Mouse (Mus musculus) embryonic stem cell, embryonic (primary cell): ENCODE results near the gene Pdcd6.

Source experiments
- CTCF ChIA-PET, 4 experiments: fragments of 300-600 bp in 2 of 4; fragments of 350-600 bp in 2 of 4; sonication (Branson Sonifier 250); formaldehyde crosslinking; loops; one replicate each; lab custom pipeline; 2022; ENCODE audit warnings: inconsistent platforms in 2 of 4; lab: Charles Lee
- POLR2A ChIA-PET, 4 experiments: fragments of 300-600 bp in 2 of 4; fragments of 350-600 bp in 2 of 4; sonication (Branson Sonifier 250); formaldehyde crosslinking; loops; one replicate each; lab custom pipeline; 2022; ENCODE audit warnings: antibody characterized with exemption in 4 of 4, inconsistent platforms in 1 of 4; lab: Charles Lee

Gene Pdcd6

DNA sequence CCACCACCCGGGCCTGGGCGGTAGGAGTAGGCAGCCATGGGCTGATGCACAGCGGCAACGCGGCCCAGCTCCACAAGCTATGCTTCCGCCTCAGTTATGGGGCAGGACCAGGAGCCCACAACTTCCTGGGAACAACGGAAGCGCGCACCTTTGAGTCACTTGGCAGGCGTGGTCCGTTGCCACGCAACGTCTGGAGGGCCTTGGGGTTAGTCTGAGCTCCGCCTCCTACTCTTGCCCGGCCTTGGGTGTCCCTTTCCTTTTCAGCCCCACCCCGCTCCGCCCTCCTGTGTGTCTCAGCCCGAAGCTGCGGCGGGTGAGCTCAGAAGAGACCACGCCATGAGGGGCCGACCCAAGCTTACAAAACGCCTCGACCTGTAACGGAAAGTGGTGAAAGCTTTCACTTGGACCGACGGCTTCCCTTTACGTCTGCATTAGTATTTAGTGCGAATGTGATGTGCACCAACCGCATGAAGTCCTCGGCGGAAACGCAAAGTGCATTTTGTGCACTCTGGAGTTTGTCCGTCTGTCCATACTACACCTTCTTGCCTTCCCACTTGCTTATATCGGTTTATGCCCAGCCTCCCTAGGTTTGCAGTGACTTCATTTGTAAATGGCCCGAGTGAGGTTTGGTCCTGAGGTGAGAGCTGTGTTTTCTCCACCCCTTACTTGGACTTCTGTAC, at the start of gene Pdcd6:
Gene Pdcd6 (minus strand): TSS at position 411 of the 680 bp plus-strand sequence.
- CTCF ChIA-PET, result interaction anchor here (0.7 to 2.4 kb wide), 11 partner anchors 14 to 814 kb away, joined by 4 to 13 read pairs (median 7); partner anchors contain the start of gene Ahrr (in 1 of the 4)
- POLR2A ChIA-PET, result interaction anchor here (0.6 to 4.6 kb wide), 65 partner anchors 9 to 549 kb away, joined by 3 to 32 read pairs (median 5); partner anchors contain the start of genes Brd9 (in 3 of the 4), Exoc3 (in 3 of the 4), Tppp (in 3 of the 4) and Trip13 (in 3 of the 4)

DNA sequence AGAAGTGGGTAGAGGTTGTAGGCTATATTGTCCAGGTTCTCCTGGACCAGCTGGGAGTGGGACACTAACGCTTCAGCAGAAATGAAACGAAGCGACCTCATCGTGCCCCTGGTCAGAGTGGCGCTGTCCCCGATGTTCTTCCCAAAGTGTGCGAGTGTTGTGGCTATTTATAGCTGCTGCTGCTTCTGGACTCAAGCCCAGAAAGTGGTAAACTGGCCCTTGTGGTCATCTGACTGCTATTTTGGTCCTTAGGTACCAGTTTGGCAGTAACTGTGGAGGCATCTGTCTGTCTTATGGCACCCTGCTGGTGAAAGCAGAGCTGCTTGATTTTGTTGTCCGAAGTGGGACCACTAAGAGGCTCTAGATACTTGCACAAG, 46.5 kb upstream of the Pdcd6 start, which contains the start of gene Lrrc14b:
Gene Lrrc14b (minus strand): TSS at position 147 of the 377 bp plus-strand sequence.
- POLR2A ChIA-PET, result interaction anchor here in 3 of 4 experiments (1.0 to 6.0 kb wide), 8 partner anchors 9 to 159 kb away, joined by 3 to 31 read pairs (median 4); partner anchors contain the start of genes Ccdc127 (in 1 of the 3), Pdcd6 (in 1 of the 3), Sdha (in 1 of the 3) and Zfp72 (in 1 of the 3)
- CTCF ChIA-PET, result no interaction called here

DNA sequence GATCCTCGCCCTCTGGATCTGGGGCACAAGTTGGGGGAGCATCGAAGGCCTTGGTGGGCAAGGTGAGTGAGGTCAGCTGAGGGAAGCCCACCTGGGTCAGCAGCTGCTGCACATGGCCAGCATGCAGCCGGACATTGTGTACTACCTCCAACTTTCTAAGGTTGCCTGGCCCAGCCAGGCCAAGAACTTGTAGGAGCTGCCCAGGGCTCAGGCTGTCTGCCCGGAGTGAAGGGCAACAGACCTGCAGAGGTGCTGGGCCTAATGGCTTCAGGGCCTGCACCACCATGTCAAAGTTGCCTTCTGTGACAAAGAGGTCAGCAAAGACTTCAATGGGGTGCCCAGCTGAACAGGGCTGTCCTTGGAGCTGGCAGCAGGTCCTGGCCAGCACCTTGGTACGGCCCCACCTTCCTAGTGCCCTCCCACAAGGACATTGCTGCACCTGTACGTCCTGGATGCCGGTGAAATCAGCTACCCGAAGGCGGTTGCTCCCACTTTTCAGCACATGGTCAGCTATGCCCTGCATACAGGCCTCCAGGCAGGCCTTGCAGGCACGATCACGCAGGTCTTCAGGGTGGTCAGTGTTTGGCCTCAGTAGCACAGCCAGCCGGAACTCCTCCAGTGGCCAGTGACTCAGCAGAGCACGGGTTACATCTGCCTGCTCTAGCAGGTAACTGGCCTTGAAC, 45.9 kb upstream of the Pdcd6 start:
- CTCF ChIA-PET, result no interaction called here
- POLR2A ChIA-PET, result interaction anchor here (0.7 to 6.0 kb wide), 10 partner anchors 9 to 130 kb away, joined by 3 to 31 read pairs (median 3); partner anchors contain the start of genes Ccdc127 (in 2 of the 4), Sdha (in 2 of the 4), Pdcd6 (in 1 of the 4) and Zfp72 (in 1 of the 4)

DNA sequence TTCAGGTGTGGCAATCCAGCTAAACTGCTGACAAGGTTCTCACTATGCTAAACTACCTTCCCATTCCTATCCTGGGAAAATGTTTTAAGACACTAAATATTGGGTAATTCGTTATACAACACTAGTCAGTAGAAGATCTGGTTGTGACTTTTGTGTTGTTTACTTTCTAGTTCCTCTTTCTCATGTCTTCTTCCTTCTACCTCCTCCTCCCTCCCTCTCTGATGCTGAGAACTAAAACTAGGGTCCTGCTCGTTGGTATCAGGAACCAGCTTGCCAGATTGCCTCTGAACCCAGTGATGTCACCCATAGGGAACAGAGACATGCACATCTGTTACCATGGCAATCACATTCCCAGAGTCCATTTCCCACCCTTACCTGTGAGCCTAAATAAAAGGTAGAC, 44.8 kb upstream of the Pdcd6 start:
- ChIA-PET POLR2A (interaction anchor here in 3 of 4 experiments (0.7 to 6.0 kb wide), 8 partner anchors 8 to 45 kb away, joined by 3 to 31 read pairs (median 4); partner anchors contain the start of genes Ccdc127 (in 3 of the 3), Sdha (in 3 of the 3) and Pdcd6 (in 1 of the 3)), CTCF (no interaction called here)

DNA sequence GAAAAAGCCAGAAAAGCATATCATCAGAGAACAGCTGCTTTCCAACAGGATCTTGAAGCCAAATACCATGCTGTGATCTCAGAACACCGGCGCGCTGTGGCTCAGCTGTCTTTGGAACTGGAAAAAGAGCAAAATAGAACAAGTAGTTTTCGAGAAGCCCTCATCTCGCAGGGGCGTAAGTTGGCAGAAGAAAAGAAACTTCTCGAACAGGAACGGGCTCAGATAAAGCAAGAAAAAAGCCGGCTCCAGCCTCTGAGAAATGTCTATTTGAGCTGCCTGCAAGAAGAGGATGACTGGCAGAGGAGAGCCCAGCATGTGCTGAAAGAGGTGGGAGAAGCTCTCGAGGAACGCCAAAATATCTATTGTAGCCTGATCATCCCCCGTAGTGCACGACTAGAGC, 39.1 kb upstream of the Pdcd6 start:
- POLR2A ChIA-PET, result interaction anchor here in 3 of 4 experiments (0.6 to 1.7 kb wide), 7 partner anchors 8 to 1987 kb away, joined by 3 to 6 read pairs (median 4); partner anchors contain the start of gene Pdcd6 (in 1 of the 3)
- CTCF ChIA-PET, result no interaction called here

DNA sequence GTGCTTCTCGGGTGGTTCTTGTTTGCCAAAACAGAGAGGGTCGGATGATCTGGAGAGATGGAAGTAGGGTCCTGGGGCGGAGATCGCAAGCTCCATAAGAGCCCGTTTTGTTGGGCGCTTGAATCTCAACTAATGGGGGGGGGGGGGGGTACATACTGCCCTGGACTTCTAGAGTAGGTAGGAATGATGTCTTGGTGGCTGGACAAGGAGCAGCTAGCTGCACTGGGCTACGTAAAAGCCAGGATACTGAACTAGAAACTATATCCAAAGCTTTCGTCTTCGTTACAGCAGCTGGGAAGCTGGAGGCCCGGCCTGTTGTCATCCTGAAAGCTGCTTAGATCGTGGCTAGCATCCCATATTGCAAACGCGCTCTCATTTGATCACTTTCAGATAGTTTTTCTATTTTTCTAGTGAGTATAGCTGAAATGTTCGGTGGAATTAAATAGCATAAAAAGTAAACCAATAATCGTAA, 33.1 kb upstream of the Pdcd6 start:
- ChIA-PET CTCF (interaction anchor here in 2 of 4 experiments (0.6 to 1.9 kb wide), 3 partner anchors 9 to 17 kb away, joined by 4 to 9 read pairs (median 7); no protein-coding TSS in a partner anchor), POLR2A (interaction anchor here in 3 of 4 experiments (0.6 to 4.4 kb wide), 37 partner anchors 8 to 1629 kb away, joined by 3 to 32 read pairs (median 4); partner anchors contain the start of genes Ftl1-ps1 (in 2 of the 3), Pdcd6 (in 2 of the 3), Zfp825 (in 2 of the 3) and Brd9 (in 1 of the 3))

DNA sequence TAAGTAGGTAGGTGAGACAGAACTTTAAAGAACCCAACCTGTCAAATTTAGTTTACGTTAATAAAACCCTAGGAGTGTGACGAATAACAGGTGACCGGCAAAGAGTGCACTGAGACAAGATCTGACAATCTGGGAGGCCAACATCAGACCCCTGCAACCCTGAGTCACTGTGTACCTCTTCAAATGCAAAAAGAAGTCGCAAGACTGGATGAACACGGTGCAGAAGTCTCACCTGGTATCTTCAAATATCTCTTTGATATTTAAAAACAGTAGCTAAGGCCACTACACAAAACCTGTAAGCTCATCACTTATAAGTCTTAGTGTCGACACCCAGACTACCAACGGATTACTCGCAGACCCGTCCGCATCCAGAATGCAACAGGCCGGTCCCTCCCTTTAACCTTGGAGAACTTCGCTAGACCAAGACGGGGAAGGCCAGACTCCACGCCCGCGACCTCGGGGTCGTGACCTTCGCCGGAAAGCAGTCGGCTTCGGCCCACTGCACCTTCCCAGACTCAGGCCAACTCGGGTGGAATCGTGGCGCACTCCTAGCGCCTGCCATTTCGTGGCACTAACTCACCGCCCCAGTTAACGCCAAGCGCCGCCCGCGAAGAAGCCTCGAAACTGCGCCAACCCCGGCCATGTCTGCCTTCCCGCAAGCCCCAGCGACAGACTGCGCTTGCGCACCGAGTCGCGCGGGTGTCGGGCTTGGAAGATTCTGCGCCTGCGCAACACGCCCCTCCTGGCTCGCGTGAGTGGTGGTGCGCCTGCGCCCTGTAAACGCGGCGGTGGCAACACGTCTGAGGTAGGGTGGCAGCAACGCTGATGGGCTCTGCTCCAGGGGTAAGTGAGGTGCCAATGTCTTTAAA, 32.4 kb upstream of the Pdcd6 start, which contains the start of the genes Sdha and Ccdc127:
Gene Sdha (minus strand): TSS at position 715 of the 869 bp plus-strand sequence.
Gene Ccdc127 (plus strand): TSS at position 744 of the 869 bp plus-strand sequence.
- ChIA-PET CTCF (interaction anchor here in 2 of 4 experiments (0.6 to 1.9 kb wide), 3 partner anchors 9 to 18 kb away, joined by 4 to 9 read pairs (median 7); no protein-coding TSS in a partner anchor), POLR2A (interaction anchor here in 3 of 4 experiments (0.6 to 4.4 kb wide), 39 partner anchors 8 to 1629 kb away, joined by 3 to 32 read pairs (median 4); partner anchors contain the start of genes Ftl1-ps1 (in 3 of the 3), Pdcd6 (in 3 of the 3), Brd9 (in 2 of the 3) and Trip13 (in 2 of the 3))

DNA sequence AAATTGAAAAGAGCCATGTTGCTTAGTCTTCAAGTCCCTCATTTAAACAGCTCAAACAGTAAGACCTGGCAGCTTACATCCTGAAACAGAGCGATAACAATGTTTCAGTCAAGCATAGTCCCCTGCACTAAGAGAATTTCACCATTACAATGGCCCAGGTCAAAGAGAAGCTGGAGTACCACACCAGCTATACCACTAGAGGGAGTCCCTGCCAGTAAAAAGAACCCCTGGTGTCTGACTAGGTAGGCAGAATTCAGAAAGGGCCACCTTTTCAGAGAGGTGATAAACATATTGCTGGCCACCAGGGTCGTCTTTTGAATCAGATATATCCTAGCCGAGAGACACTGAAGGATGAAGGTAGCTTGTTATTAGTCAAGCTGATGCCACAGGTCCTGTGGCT, 23.7 kb upstream of the Pdcd6 start:
- ChIA-PET POLR2A (interaction anchor here (0.5 to 4.8 kb wide), 14 partner anchors 8 to 712 kb away, joined by 3 to 22 read pairs (median 4); partner anchors contain the start of genes Pdcd6 (in 3 of the 4), Ccdc127 (in 2 of the 4) and Sdha (in 2 of the 4)), CTCF (interaction anchor here (0.6 to 2.2 kb wide), 25 partner anchors 9 to 879 kb away, joined by 3 to 10 read pairs (median 3); partner anchors contain the start of genes Ccdc127 (in 2 of the 4), Pdcd6 (in 2 of the 4), Sdha (in 2 of the 4) and Ahrr (in 1 of the 4))

DNA sequence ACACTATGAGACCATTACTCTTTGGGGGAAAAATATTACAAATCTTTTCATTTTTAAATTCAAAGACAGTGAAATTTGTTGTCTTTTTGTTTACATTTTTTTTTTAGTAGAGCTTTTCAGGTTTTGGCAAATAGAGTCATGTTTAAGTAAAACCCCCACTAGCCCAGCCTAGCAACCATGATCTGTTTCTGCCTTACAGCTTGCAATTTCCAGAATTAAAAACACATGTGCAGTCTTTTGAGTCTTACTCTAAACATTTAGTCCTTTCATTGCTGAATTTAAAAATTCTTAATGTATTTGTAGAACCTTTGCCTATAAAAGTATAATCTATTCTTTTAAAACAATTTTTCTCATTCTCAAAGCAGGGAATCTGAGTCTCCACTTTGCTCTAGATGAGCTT, 11.9 kb upstream of the Pdcd6 start:
- POLR2A ChIA-PET, result interaction anchor here in 1 of 4 experiments (1.9 to 2.9 kb wide), 2 partner anchors 10 to 12 kb away, joined by 4 to 22 read pairs; partner anchors contain the start of gene Pdcd6
- CTCF ChIA-PET, result no interaction called here

DNA sequence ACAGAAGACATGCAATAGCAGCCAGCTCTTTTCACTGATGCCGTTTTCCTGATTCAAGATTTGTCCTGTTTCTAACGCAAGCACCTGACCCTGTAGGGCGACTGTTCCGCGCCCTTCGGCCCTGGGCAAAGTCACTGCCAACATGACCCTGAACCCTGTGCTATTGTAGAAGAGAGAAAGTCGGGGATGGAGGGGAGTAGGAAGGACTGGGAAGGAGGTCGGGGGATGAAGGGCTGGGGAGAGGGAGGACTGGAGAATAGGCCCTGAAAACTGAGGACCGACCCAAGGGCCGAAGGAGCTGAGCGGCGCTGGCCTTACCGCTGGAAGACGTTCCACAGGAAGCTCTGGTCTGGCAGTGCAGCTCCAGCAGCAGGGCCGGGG, 601 bp downstream of the Pdcd6 start:
- ChIA-PET CTCF (interaction anchor here in 3 of 4 experiments (0.6 to 2.4 kb wide), 11 partner anchors 14 to 814 kb away, joined by 4 to 13 read pairs (median 7); partner anchors contain the start of gene Ahrr (in 1 of the 3)), POLR2A (interaction anchor here (0.6 to 4.6 kb wide), 63 partner anchors 9 to 537 kb away, joined by 3 to 32 read pairs (median 5); partner anchors contain the start of genes Brd9 (in 3 of the 4), Exoc3 (in 3 of the 4), Tppp (in 3 of the 4) and Trip13 (in 3 of the 4))

DNA sequence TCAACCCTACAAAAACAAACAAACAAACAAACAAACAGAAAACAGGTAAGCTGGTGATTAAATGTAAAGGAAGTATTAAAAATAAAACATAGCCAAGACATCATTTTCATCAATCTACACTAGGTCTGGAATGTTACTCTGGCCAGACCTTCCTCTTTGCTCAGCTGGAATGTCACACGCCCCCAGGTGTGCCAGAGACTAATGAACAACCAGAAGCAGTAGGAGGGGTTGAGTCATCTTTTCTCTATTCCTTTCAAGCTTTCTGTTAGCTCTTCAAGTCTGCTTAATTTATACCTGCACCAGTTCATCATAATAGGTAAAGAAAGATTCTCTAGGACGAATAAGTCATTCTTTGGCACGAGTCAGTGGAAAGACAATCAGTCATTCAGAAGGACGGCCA, 994 bp downstream of the Pdcd6 start:
- ChIA-PET CTCF (interaction anchor here in 3 of 4 experiments (0.6 to 2.4 kb wide), 11 partner anchors 13 to 814 kb away, joined by 3 to 13 read pairs (median 7); partner anchors contain the start of gene Ahrr (in 1 of the 3)), POLR2A (interaction anchor here (0.6 to 4.6 kb wide), 45 partner anchors 9 to 537 kb away, joined by 3 to 32 read pairs (median 6); partner anchors contain the start of genes Brd9 (in 3 of the 4), Trip13 (in 3 of the 4), Zfp825 (in 3 of the 4) and Ahrr (in 2 of the 4))

DNA sequence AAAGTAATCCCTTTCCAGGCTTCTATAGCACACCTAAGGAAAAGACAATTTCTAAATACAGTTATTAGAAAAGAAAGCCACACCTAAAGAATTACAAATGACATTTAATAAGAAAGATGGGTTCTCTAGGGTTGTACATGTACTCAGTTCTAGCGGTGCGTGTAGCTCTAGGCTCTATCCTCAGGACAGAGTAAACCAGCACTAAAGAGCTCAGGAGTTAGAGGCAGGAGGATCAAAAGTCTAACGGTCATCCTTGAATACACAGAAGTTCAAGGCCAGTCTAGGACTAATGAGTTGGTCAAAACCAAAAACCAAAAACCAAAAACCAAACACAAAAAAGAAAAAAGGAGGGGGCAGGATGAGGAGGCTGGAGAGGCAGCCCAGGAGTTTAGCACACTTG, 2.8 kb downstream of the Pdcd6 start:
- POLR2A ChIA-PET, result no interaction called here
- CTCF ChIA-PET, result interaction anchor here in 1 of 4 experiments (0.6 kb wide), 1 partner anchor 220 kb away, joined by 4 read pairs; no protein-coding TSS in a partner anchor

DNA sequence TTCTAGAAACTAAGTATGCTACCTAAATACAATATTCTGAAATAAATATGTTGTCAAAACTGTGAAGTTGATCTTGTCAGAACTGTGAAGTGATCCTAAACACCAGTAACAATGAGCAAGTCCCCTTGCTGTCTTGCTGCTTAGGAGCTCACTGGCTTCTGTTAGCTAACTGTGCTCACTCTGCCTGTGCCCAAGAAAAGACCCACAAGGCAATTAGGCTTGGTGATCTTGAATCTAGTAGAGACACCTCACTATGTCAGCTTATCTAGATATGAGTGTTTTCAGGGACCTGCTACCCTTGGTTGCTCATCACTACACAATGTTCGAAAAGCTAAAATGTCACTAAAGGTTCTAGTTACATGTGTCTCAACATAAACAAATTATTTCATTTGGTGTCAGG, 11.6 kb downstream of the Pdcd6 start:
- ChIA-PET CTCF (interaction anchor here in 2 of 4 experiments (1.1 to 1.6 kb wide), 2 partner anchors 14 to 217 kb away, joined by 3 to 4 read pairs; partner anchors contain the start of gene Ahrr (in 1 of the 2)), POLR2A (interaction anchor here in 1 of 4 experiments (1.4 kb wide), 1 partner anchor 10 kb away, joined by 6 read pairs; no protein-coding TSS in a partner anchor)

DNA sequence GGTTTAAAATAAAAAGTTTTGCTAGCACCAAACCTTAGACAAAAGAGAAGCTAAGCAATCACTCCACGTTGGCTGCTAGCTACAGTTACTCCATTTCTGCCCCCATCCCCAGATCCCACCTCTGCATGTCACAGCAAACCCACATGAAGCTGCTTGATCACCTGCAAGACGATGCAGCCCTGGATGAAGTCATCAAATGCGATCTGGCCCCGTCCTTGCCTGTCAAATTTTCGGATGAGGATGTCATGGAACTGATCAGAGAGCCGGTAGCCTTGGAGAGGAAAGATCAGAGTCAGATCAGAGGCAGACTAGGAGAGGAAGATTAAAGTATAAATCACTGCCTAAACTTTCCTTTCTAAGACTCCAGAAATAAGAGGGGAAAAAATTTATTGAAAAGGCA, 12.0 kb downstream of the Pdcd6 start:
- POLR2A ChIA-PET, result interaction anchor here in 1 of 4 experiments (1.4 kb wide), 1 partner anchor 11 kb away, joined by 6 read pairs; no protein-coding TSS in a partner anchor

More for the DNA sequence above, 12.0 kb downstream of the Pdcd6 start:
- CTCF ChIA-PET, result interaction anchor here in 2 of 4 experiments (1.1 to 1.6 kb wide), 2 partner anchors 14 to 217 kb away, joined by 3 to 4 read pairs; partner anchors contain the start of gene Ahrr (in 1 of the 2)
